Mouse (Mus musculus): ENCODE data around the gene Med13l. TPM values are rescaled to one million over a fixed set of nuclear protein-coding genes. Genes with fewer than 3 reads are reported as not detected.

The Med13l gene
- total and polyA plus RNA-seq, 3 experiments = 2.0 to 11.0 (median 10.1) TPM

- Histone ChIP-seq H3K36me3 (replicated peaks in 1 of 2; ENCODE audit: control insufficient read depth in 1 of 2, insufficient read depth in 1 of 2, low read length in 1 of 2) (peaks cover 5 to 38% of the 10 kb centered on the region in 2 experiments), H3K79me2 (replicated peaks; ENCODE audit: control insufficient read depth, extremely low read depth, insufficient read depth, poor library complexity, severe bottlenecking) (peaks cover 3% of the 10 kb centered on the region; the same call in 1 of the 2 replicates), H3K27ac (ENCODE audit: insufficient read depth, low read depth) (no peak overlapping the region), H3K4me2 (ENCODE audit: insufficient read depth, low read depth, poor library complexity, severe bottlenecking) (no peak overlapping the region), H3K9me3 (replicated peaks; ENCODE audit: low read length) (no peaks in the 10 kb centered on the region), H3K9ac (ENCODE audit: insufficient read depth, low read depth) (no peak overlapping the region), H3K4me1 (ENCODE audit: control insufficient read depth in 1 of 2, insufficient read depth in 2 of 2) (peaks cover 6 to 36% of the 10 kb centered on the region in 2 experiments), H3K27me3 (replicated peaks) (no peaks in the 10 kb centered on the region), H3K4me3 (replicated peaks in 1 of 3; ENCODE audit: low read depth in 2 of 3, low read length in 2 of 3, poor library complexity in 1 of 3) (no peak overlapping the region)
- in situ Hi-C loops (cut with MboI; ENCODE audit: low pct_ligation_motif_present, low pct_unique_long_range_greater_than_20kb, low sequenced_read_pairs) (no loop called here), dilution Hi-C loops (cut with MboI; ENCODE audit: extremely low pct_ligation_motif_present, extremely low pct_unique_long_range_greater_than_20kb, low sequenced_read_pairs) (no loop called here)
- no peak for DNase-seq (ENCODE audit: extremely low read depth)
- TF ChIP-seq GABPA (IDR thresholded peaks at IDR 0.05; ENCODE audit: insufficient replicate concordance, low read depth, low read length) (no peak), MAX (IDR thresholded peaks at IDR 0.05; ENCODE audit: low read length) (no peak), JUND (conservative IDR thresholded peaks at IDR 0.05; ENCODE audit: low read depth, low read length) (no peak), BHLHE40 (IDR thresholded peaks at IDR 0.05; ENCODE audit: low read depth, low read length) (no peak)
Observed at GRCm38 (mm10) chr5:118595901-118596300, 35.4 kb downstream of the Med13l start.

DNA sequence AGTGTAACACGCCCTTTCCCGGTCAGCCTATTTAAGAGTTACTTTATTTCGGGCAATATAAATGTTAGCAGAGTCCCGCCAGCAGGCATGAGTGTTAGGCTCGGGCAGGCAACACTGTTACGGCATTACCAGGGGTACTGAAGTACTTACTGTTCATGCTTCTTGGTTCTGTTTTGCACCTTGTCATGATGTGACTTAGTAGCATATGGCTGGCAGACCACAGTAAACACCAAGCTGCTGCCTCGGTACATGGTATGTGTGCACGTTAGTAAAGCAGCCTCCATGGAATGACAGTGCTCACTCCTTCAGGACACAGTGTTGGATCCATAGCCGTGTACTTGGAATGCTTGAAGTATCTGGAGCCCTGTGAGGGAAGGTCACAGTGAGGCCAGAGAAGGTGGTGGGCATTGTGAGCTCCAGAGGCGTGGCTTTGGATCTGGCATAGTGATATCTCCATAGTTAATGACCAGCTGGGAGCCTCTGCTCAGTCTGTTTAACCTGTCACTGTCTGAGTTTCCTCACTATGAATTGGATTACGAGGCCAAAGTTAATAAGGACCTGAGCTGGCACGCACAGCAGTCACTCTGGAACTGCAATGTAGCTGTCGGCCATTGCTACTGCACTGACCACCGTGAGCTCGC lies 36.1 kb downstream of the Med13l start:
- H3K9me3 ChIP-seq (replicated peaks; ENCODE audit: low read length) = no peaks in the 10 kb centered on the region
- peaks cover 5 to 39% of the 10 kb centered on the region in 2 experiments for H3K36me3 ChIP-seq (replicated peaks in 1 of 2; ENCODE audit: control insufficient read depth in 1 of 2, insufficient read depth in 1 of 2, low read length in 1 of 2)
- no peak for DNase-seq (ENCODE audit: extremely low read depth)
- in situ Hi-C loops (cut with MboI; ENCODE audit: low pct_ligation_motif_present, low pct_unique_long_range_greater_than_20kb, low sequenced_read_pairs) = no loop called here
- H3K4me3 ChIP-seq (replicated peaks in 1 of 3; ENCODE audit: low read depth in 2 of 3, low read length in 2 of 3, poor library complexity in 1 of 3) = no peak overlapping the region
- TF ChIP-seq JUN (IDR thresholded peaks at IDR 0.05; ENCODE audit: insufficient read depth, low read depth, low read length) (no peak), E2F4 (IDR thresholded peaks at IDR 0.05; ENCODE audit: insufficient replicate concordance, low read depth, low read length) (no peak), POLR2A (IDR thresholded peaks at IDR 0.05; ENCODE audit: low read depth, low read length) (no peak), ZKSCAN1 (IDR thresholded peaks at IDR 0.05; ENCODE audit: borderline replicate concordance, low read depth, low read length) (no peak), PAX5 (IDR thresholded peaks at IDR 0.05; ENCODE audit: low read length) (no peak), BHLHE40 (IDR thresholded peaks at IDR 0.05; ENCODE audit: low read depth, low read length) (no peak), SIN3A (IDR thresholded peaks at IDR 0.05; ENCODE audit: low read length) (no peak), GABPA (IDR thresholded peaks at IDR 0.05; ENCODE audit: insufficient replicate concordance, low read depth, low read length) (no peak), EP300 (IDR thresholded peaks at IDR 0.05; ENCODE audit: low read length) (no peak), ETS1 (conservative IDR thresholded peaks at IDR 0.05; ENCODE audit: low read depth, low read length) (no peak), IRF4 (IDR thresholded peaks at IDR 0.05; ENCODE audit: low read depth, low read length) (no peak), RCOR1 (conservative IDR thresholded peaks at IDR 0.05; ENCODE audit: low read depth, low read length) (no peak), POLR2AphosphoS2 (IDR thresholded peaks at IDR 0.05; ENCODE audit: low read depth, low read length) (no peak), UBTF (IDR thresholded peaks at IDR 0.05; ENCODE audit: low read depth, low read length) (no peak)
- dilution Hi-C loops (cut with MboI; ENCODE audit: extremely low pct_ligation_motif_present, extremely low pct_unique_long_range_greater_than_20kb, low sequenced_read_pairs) = no loop called here
- no peaks in the 10 kb centered on the region for H3K27me3 ChIP-seq (replicated peaks)
- peaks cover 5 to 36% of the 10 kb centered on the region in 2 experiments; a peak in 3 of 4 replicates for H3K4me1 ChIP-seq (ENCODE audit: control insufficient read depth in 1 of 2, insufficient read depth in 2 of 2)
- H3K9ac ChIP-seq (ENCODE audit: insufficient read depth, low read depth) = no peak overlapping the region
- no peaks in the 10 kb centered on the region; the same call in 1 of the 2 replicates for H3K79me2 ChIP-seq (replicated peaks; ENCODE audit: control insufficient read depth, extremely low read depth, insufficient read depth, poor library complexity, severe bottlenecking)
- H3K27ac ChIP-seq (ENCODE audit: insufficient read depth, low read depth) = no peak overlapping the region
- H3K4me2 ChIP-seq (ENCODE audit: insufficient read depth, low read depth, poor library complexity, severe bottlenecking) = no peak overlapping the region
